ENCODE assay signal across 15 mouse cellular contexts in genomic region chr2:165257151-165257834, GRCm38 (mm10). TPM values are rescaled to one million over a fixed set of nuclear protein-coding genes. Genes with fewer than 3 reads are reported as not detected.
A peak's percentile ranks its signal among the peaks of the same experiment; 100 is the strongest.
DNase-seq lines count a peak whose midpoint lies in the region; ATAC-seq lines count a peak whose summit lies in the region.
"Had no signal": no experiment of that assay in that cellular context is flagged by ENCODE, and none has a peak within 500 bp of the region (broad histone marks: within the 10 kb centered on the region; RNA-seq: fewer than 3 reads in every experiment).

No protein-coding gene starts in this region.

- ATAC-seq in frontal cortex, adult (ENCODE audit: low TSS enrichment), result peak; percentile 79
- no peak for ATAC-seq in hindbrain, embryonic 16.5 days
- ATAC-seq: forebrain, postnatal 0 days; lung, postnatal 0 days had no signal

- H3K4me1 ChIP-seq in hindbrain, embryonic 16.5 days (ENCODE audit: control insufficient read depth, insufficient read depth, low read depth, low read length), result peaks cover 18% of the 10 kb centered on the region

- DNase-seq in frontal cortex, postnatal 10 days (ENCODE audit: low spot score in 2 of 2), result no peak
- DNase-seq in retina, postnatal 1 day, result peak; percentile 73
- no peak for DNase-seq in retina, embryonic 14.5 days (ENCODE audit: low spot score)
- peak; percentile 57 for DNase-seq in right cerebral cortex, postnatal 25 days
- no peak for DNase-seq in embryo, embryonic 9.5 days (ENCODE audit: extremely low spot score)
- DNase-seq: adrenal gland, postnatal 25 days; forebrain, postnatal 0 days; kidney, postnatal 14 days; layer of hippocampus, postnatal 36 days; spleen, adult 18-20 months had no signal

- no peak overlapping the region for H3K4me2 ChIP-seq in hindbrain, embryonic 16.5 days (ENCODE audit: low read length)
- H3K4me2 ChIP-seq: liver, embryonic 11.5 days had no signal

- 0 out of 2 replicates have a peak overlapping the region, but pooled peaks have one; percentile 29 for H3K9ac ChIP-seq in hindbrain, embryonic 16.5 days (ENCODE audit: low read depth, low read length)
- H3K9ac ChIP-seq: forebrain, postnatal 0 days had no signal

- no peaks in the 10 kb centered on the region; the same call in 1 of the 2 replicates for H3K27me3 ChIP-seq in hindbrain, embryonic 16.5 days (replicated peaks; ENCODE audit: control insufficient read depth, insufficient read depth, low read length)

- H3K4me3 ChIP-seq in hindbrain, embryonic 16.5 days (ENCODE audit: low read length), result no peak overlapping the region

- H3K27ac ChIP-seq in hindbrain, embryonic 16.5 days (ENCODE audit: low read depth, low read length), result no peak overlapping the region
- H3K27ac ChIP-seq: stomach, postnatal 0 days had no signal

- H3K36me3 ChIP-seq in hindbrain, embryonic 16.5 days (ENCODE audit: control insufficient read depth, insufficient read depth, low read length), result no peaks in the 10 kb centered on the region

- H3K9me3 ChIP-seq in hindbrain, embryonic 16.5 days (ENCODE audit: control insufficient read depth, low read length), result no peaks in the 10 kb centered on the region

- WGBS in hindbrain, embryonic 16.5 days, result 29% methylated on average over 10 of the region's 11 CpGs

RNA-seq across cellular contexts. Expression of gene Cdh22, which starts 22.6 kb away (rescaled TPM):
- 11.0 and 13.1 TPM in 2 replicates for polyA plus RNA-seq in hindbrain, embryonic 16.5 days (2015; fragmentation: Nextera tagmentation; extraction: Ambion mirVana)

RNA-seq across cellular contexts. Expression of gene Slc35c2, which starts 30.4 kb away (rescaled TPM):
- 73.4 and 79.6 TPM in 2 replicates for polyA plus RNA-seq in hindbrain, embryonic 16.5 days (2015; fragmentation: Nextera tagmentation; extraction: Ambion mirVana)

Comparison
In these comparisons a context has a peak if more than half of its experiments do, and no peak if none do; other contexts are left out.
1. DNase-seq: peak in retina, postnatal 1 day (single experiment) and right cerebral cortex, postnatal 25 days (single experiment); none in frontal cortex, postnatal 10 days (0 of 2), retina, embryonic 14.5 days (single experiment) and embryo, embryonic 9.5 days (single experiment).